Mouse (Mus musculus): ENCODE data around the gene Fam122a. TPM values are rescaled to one million over a fixed set of nuclear protein-coding genes. Genes with fewer than 3 reads are reported as not detected.

The Fam122a gene
- total RNA-seq (2021), result 10 to 100 TPM; 26.3 to 27.6 TPM
- long read RNA-seq, experiment 1, transcript Fam122a-201 (1 exons, 855 nt), result major isoform, 18 of 18 reads
- long read RNA-seq, experiment 1, partial matches to known transcripts, result 0 of 18 reads
- long read RNA-seq, experiment 1, other reads (novel, unspliced or antisense), result 0 of 18 reads
- long read RNA-seq, experiment 2, transcript Fam122a-201 (1 exons, 855 nt), result major isoform, 13 of 13 reads
- long read RNA-seq, experiment 2, partial matches to known transcripts, result 0 of 13 reads
- long read RNA-seq, experiment 2, other reads (novel, unspliced or antisense), result 0 of 13 reads

DNA sequence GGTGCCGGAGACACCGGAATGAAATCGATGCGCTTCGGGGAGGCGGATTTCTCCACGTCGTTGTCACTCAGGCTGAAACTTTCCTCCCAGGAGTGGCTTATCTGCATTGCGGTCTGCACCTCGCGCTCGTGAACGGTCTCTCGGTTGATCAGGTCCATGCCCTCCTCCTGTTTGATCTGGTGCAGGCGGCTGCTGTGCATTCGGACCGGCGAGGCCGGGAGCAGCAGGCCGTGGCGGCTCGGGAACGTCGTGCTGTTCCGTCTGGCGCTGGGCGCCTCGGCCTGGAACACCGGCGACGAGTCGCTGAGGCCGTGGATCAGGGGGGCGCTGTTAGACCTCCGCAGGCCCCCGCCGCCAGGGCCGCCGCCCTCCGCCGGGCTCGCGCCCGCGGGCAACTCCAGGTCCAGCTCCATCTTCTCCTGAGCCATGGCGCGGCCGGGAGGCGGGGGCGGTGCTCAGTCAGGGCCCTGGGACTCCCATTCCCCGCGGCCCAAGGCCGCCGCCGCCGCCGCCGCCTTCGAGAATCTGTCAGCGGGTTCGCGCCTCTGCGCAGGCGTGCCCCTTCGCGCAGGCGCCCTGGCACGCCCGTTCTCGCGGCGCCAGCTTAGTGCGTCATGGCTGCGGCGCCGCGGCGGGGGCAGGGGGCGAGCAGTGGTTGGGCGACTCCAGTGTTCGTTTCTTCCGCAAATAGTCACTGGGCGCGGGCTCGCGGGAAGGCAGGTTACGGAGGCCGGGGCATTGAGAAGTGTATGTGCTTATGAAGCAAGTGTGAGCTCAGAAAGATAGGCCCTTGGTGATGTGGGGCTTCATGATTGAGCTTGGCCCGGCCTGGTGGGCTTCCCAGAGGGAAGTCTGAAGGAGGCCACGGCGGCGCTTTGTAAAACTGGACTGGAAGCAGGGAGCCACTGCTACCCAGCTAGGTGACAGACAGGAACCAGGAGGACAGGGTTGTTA lies at the start of gene Fam122a:
Fam122a (minus strand) TSS at position 428 of the 954 bp plus-strand sequence.
- peak; percentile 92 for DNase-seq

DNA sequence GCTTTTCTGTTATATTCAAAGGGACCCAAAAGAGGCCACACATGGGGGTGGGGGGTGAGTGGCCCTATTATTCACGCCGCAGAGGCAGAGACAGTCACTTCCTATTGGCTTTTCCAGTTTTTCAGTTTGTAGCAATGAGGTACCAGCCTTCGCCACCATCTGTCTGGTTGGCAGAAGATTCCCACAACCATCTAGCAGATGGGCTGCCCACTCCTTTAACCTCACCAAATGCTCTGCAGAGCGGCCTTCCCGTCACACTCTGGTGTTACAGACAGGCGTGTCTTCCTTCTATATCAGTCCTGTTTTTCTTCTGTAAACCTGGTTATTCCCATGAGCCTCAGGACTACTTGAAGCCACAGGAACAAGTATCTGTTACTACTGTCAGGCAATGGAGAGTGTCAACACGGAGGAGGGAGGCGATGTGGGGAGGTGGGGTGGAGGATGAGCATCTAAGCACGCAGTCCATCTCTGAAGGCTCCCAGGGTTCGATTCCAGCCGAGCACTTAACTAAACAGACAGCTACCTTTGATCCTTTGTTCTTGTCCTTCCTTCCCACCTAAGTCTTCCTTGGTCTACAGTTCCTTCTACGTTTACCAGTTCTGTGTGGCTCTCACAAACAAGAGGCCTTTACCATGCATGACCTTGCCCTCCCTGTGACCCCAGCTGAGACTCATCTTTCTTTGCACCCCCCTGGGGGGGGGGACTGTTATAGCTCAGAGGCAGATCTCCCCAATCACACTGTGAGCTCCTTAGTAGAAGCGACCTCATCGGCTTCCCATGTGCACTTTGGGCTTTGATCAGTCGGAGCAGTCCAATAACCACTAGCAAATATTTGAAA lies 46.5 kb upstream of the Fam122a start:
- DNase-seq, result no peak

DNA sequence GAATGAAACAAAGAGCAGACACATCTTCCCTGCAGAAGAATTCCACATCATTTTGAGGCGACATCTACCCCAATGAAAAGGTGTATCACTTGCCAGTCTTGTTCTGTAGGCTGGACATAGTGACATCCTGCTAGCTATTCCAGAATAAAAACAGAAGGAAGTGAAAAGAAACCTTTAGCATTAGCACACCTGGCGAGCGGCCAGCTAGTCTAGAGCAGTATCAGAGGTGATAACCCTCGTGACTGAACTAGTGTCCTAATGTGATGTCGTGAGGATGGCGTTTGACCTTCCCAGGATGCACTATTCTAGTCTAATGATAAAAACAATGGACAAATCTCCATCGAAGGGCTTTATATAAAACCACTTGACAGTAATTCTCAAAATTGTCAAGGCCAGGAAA lies 44.8 kb upstream of the Fam122a start:
- DNase-seq, result no peak

DNA sequence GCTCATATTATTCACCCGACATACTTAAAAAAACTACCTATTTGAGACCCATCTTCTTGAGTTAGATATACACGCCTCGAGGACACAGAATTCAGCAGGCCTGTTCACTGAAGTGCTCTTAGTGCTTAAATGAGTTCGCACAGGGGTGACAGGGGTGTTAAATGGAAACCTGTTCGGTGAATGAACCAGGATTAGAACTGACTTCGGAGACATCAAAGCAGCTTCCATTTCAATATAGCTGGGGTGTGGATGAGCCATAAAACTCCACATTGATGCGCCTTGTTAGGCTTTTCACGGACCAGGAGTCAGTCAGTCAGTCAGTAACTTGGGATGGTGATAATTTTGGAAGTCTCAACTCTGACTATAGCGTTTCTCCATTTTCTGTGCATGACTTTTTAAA lies 44.0 kb upstream of the Fam122a start:
- DNase-seq, result no peak

DNA sequence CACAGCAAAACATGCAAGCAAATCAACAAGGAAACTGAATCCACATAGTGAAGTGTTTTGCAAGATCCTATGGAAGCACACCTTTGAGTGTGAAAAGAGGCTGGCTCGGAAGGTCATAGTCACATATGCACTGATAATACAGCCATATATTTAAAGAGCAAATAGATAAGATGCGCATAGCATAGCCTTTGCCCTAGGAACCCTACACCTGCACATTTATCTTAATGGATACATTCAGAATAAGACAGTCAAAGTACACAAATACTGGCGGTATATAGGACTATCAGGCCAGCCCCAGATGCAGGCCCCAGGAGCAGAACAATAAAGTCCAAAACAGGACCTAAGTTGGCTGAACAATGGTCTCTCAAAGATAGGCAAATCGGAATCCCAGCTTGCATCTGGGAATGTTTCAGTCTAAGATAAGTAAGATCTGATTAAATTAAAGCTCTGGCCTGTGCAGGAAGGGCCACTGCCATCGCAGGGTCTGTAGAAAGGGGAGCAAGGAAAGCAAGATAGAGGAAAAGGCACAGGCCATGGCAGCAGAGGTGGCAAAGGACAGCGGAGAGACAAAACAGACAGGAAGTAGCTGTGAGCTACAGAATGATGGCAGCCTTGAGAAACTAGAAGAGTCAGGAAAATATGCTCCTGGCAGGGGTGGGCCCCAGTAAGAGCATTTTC lies 42.7 kb upstream of the Fam122a start:
- DNase-seq, result no peak

DNA sequence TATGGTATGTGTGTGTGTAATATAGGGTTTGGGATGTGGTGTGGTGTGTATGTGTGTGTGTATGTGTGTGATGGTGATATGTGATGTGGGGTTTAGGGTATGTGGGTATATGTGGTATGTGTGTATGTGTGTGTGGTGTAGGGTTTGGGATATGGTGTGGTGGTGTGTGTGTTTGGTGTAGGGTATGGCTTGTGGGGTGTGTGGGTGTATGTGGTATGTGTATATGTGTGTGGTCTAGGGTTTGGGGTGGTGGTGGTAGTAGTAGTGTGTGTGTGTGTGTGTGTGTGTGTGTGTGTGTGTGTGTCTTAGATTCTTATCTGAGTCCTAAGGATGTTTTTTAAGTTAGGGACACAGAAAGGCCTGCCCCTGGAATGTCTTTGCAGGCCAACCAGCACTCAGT lies 41.2 kb upstream of the Fam122a start:
- no peak for DNase-seq

DNA sequence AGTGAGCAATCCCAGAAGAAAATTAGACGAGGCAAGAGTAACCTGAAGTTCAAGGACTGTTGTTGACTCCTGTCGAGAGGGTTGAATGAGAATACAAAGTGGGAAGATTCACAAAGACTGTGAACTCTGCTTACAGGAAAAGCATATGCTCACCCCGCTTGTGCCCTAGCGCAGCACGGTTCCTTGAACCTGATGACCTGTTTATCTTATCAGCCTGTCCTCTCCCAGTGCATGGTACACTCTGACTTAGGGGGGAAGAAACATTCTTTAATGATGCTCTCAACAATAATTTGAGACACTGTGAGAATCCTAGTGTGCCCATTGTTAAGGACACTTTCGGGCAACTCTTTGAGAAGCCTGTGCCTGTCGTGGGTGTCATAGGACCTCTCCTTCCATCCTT lies 39.9 kb upstream of the Fam122a start:
- no peak for DNase-seq

DNA sequence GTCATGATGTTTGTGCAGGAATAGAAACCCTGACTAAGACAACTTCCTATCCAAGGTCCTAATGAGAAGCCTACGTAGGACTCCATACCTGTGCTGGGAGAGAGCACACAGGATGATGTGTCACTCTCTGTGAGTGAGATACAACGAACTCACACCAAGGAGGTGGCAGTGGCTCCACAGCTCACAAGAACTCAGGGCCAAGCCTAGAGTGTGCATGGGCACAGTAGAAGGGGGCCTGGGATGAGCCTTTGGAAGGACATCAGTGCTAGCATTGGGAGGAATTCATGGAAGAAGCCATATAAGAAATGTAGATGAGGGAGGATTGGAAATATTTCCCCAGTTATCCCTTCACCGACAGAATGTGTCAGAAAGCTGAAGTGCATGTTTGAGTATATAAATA lies 38.8 kb upstream of the Fam122a start:
- DNase-seq, result no peak

DNA sequence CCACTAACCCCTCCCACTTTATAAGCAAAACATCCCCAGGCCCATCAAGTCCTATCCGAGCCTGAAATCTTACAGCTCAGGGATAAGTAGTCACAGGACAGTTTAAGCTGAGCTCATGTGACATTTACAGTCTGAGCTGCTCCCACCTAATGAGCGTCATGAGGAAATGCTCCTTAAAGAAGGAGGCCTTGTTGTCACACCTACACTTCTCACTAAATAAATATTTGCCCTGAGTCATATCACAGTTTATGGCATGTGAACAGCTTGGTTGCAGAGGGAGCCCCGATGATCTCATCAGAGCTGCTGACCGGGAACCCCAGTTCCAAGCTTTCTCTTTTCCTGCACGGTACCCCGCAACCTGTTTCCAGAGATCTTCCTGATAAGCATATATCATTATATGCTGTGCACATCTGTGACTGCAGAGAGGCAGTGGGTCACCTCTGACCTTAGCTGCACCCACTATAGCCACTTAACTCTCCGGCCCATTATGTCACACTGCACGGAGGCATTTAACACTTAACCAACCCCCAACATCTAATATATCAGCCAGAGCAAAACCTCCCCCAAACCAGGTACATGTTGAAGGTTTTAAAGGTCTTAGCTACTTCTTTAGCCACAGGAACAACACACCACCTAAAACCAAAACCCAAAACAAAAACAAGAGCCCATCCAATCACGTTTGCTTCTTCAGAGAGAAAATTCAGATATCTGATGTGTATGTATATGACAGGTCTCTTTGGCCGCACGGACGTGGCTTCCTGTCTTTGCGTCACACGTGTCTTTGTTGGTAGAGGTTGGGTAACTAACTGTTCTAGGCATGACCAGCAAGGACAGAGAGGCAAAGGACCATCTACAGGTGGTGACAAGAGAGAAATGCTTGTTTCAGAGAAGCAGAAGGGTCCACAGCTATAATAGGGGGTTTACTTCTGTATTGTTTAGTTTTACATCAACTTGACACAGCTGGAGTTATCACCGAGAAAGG lies 37.8 kb upstream of the Fam122a start:
- no peak for DNase-seq

DNA sequence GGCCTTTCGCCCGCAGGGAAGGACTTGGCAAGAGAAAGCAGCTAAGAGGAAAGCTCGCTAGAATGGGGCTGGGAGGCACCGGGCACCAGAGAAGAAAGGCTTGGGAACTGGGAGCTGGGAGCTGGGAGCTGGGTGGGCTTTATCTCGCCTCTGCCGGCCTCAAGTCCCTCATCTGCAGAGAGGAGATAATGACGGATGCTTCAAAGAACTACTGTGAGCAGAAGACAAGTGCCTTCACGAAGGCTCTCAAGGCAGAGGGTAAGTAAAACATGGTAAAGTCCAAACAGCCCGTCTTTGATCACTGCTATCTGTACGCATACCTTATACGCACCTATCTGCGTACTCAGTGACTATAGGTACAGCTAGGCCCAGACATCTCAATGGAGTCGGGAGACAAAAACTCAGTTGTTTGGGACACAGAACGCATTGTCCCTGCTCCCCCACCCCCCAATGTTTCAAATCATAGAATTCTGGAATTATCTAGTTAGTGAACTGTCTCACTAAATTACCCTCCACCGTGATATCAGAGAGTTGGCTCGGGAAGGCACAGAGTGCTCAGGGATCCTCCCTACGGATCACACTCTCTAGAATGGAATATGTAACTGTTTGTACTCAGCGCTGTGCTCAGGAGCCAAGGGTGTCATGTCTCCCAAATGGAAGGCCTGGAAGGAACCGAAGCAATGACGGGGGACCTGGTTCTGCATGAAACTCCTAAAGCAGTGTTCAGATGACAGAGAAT lies 36.1 kb upstream of the Fam122a start:
- no peak for DNase-seq

DNA sequence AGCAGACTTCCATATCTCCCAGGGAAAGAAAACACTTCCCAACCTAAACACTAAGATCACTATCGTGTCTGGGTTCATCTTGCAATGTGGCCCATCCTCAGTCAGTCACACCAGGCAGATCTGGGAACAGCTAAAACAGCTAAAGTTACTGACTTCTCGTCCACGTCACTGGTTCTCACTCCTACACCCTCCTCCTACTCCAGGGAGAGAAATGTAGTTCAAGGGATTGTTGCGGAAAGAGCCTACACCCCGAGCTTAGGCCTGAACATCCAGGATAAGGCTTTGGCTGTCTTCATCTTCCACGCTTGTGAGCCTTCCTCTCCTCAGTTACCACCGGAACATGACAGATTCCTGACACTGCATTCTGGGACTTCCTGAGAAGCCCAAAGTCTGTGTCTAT lies 34.8 kb upstream of the Fam122a start:
- DNase-seq, result no peak

DNA sequence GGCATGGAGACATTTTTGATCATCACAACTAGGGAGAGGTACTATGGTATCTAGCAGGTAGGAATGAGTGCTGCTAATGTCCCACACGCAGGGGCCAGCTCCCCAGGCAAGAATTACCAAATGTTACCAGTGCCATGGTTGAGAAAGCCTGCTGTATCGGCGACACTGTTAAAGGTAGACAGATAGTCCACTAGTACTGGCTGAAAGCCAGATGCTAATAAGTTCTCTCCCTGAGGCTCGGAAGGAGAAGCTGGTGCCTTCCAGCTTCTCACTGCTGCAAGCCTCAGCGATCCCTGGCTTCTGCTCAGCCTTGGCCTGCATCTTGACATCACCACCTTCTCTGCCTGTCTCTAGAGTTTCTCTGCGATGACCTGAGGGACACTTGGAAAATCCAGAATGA lies 32.2 kb upstream of the Fam122a start:
- DNase-seq, result no peak

DNA sequence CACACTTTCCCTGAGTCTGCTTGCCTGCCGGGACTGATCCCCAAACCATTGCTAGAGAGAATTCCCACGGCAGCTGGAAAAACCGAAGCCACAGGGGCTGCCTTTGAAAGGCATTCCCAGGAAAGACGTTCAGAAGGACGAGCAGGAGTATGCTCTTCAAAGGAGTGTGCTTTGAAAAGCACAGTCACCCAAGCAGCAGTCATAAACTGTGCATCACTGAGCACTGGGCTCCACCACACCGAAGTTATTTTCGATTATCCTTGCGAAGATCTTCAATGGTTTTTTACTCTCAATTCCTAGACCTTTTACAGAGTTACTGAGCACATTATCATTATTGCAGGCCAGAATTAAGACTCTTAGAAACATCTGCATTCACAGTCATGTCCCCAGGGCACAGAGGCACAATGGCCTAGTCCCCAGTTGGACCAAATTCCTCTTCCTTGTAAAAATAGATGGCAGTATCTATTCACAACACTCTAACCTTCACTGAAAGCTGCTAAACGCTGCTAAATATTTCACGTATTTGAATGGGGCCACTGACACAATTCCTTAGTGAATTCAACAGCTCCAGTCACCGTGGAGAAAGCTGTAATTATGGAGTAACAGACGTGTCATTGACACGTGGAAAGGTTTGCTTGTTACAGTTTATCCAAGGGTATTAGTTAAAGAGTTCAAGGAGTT lies 31.1 kb upstream of the Fam122a start:
- DNase-seq, result no peak

DNA sequence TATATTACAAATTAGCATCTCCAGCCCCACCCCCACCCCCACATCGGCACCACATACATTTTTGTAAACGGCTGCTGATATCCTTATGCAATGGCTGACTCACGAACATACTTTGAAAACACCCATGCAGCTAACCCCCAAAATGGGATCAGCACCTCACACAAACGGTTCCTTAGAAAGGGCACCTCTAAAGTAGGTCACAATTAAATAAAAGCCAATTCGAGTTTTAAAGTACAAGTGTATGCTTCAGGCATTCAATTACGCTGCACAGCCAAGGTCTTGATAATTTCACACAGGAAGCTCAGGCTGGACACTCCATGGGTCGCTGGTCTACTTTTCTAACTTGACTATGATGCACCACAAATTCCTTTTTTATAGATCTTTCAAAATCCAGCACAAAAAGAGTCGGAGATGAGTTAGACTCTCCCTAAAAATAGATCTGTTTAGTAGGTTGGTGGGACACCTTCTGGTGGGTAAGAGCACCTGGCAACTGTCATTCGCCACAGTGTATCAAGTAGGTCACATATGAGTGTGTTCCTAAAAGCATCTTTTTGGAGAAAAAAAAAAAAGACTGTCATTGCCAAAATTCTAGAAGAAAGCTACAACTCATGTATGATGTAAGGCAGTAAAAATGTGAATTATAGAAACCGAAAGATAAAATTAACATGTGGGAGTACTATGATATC lies 25.7 kb upstream of the Fam122a start:
- no peak for DNase-seq

DNA sequence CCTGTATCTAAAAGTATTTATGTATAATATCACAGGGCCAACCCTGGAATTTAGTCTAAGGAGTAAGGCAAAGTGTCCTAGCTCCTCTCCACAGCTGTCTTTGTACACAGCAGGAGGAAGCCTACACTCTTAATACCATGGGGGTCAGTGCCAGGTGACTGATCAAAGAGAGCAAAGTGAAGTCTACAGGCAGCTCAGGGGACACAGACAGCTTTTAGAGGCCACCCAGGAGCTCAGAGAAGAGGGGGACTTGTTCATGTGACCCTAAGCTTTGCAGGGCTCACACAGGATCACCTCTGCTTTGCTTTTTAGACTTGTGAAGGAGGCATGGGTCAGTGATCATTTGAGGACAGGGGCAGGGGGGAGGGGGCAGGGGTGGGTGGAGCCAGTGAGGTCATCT lies 24.4 kb upstream of the Fam122a start:
- no peak for DNase-seq

DNA sequence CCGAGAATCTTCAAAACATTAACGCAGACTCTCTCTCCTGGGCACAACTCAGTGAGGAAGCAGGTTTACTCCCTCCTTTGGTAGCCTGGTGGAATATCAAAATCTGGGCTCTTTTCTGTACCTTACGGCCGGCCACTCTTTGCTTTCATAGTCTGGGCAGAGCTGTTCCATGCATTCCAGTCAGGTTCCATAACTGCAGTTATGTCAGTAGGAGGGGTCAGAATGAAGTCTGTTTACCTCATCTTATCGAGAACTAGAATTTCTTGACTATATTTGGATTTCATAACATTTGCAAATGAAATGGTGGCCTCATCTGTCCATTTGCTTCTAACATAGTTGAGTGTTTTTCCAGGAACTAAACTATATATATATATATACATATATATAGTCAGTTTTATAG lies 23.3 kb upstream of the Fam122a start:
- no peak for DNase-seq

DNA sequence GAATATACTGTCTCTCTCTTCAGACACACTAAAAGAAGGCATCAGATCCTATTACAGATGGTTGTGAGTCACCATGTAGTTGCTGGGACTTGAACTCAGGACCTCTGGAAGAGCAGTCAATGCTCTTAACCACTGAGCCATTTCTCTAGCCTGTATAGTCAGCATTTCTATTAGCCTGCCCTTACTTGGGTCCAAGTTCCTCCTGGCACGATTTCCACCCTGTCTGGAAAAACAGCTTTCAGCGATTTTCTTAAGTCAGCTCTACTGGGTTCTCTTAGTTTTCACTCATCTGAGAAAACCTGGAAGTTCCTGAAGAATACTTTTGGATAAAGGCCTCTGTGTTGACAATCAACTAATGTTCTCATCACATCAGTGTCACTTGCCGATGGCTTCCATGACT lies 22.1 kb upstream of the Fam122a start:
- DNase-seq, result no peak

DNA sequence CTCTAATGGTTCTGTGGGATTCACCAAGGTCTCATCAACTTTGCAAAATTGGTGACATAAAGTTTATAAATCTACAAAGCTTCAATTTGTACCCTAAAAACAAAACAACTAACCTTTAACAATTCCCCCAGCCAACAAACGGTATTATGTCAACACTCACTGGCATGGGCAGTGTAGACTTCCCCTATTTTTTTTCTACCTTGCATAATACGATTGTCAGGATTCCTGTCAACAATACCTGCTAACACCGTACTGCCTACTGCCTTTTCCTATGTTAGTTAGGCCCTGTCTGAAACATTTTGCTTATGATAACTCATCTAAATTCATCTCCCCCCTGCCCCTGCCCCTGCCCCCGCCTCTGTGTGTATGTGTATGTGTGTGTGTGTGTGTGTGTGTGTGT lies 16.7 kb upstream of the Fam122a start:
- DNase-seq, result no peak

DNA sequence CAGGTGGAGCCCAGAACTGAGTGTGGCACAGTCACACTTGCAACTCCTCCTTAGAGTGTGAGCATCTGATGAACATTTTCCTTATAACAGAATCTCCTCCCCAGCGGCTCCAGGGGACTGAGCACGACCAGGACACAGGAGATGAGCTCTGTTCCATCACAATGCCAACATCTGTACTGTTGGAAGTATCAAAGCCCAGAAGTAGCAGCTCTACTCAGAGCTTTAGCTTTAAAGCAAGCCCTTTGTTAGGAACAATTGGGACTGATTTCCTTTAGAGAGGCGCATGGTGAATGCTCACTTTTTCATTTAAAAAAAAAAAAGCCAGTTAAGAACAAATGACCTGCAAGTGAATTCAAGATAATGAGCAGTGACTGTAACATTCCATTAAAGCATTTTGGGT lies 14.7 kb upstream of the Fam122a start:
- DNase-seq, result no peak

Data from heart, adult 18-20 months (tissue).